Mouse (Mus musculus) hindlimb bud, embryonic 11.5 days (tissue): ENCODE measurements around the gene Tbcel.
A peak's percentile ranks its signal among the peaks of the same experiment; 100 is the strongest.

Experiments used
- DNase-seq: peaks from one replicate; pipeline ENCODE4 v3.0.0-alpha.2; 2012; ENCODE audit warnings: low read depth, low spot score; ENCODE audit errors: extremely low spot score

Gene Tbcel

GRCm38 (mm10) chr9:42486913-42487312 is 20.7 kb downstream of the Tbcel start:
- DNase-seq, result no peak

GRCm38 (mm10) chr9:42484667-42485066 is 22.9 kb downstream of the Tbcel start:
- no peak for DNase-seq

DNA sequence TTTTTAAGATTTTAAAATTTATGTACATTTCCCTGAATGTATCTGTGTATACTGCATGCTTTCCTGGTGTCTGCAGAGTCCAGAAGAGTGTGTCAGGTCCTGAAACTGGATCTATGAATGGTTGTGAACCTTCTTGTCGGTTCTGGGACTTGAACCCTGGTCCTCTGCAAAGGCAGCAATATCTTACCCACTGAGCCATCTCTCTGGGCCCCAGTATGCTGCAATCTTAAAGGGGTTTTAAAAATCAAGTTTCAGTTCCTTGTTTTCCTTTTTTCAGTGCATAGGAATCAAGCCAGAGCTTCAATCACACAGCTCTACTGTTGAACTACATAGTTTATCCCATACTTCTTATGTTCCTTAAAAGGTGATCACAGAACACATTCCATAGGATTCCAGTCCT is 24.7 kb downstream of the Tbcel start:
- no peak for DNase-seq

DNA sequence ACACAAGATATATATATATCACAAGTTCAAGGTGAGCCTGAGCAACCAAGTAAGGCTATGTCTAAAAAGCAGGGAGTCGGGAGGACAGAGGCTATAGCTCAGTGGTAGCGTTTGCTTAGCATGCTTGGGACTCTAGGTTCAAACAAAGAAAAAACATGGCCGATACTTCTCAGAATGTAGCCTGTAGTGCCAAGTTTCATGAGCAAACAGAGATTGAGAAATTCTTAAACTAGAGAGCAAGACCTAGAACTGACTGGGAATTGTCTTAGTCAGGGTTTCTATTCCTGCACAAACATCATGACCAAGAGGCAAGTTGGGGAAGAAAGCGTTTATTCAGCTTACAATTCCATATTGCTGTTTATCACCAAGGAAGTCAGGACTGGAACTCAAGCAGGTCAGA is 31.4 kb downstream of the Tbcel start:
- no peak for DNase-seq

DNA sequence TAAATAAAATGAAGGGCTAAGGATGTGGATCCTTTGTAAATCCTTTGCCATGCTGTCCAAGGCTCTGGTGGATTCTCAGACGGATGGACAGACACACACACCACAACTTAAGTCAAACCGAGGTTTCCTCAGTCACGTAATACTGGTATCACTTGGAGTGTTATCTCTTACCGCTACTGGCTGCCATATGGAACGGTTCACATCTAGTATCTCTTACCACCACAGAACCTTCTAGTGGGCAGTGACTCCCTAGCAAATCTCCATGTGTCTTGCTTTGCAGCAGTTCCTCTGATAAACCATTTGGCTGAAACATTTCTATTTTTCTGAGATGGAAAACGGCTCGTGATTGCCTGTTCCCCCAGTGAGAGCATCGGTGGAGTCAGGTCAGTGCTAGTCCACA is 33.4 kb downstream of the Tbcel start:
- no peak for DNase-seq

- DNase-seq, result peak; percentile 92
Observed at GRCm38 (mm10) chr9:42471921-42472747, 35.5 kb downstream of the Tbcel start.

GRCm38 (mm10) chr9:42471214-42471613 is 36.4 kb downstream of the Tbcel start:
- DNase-seq, result no peak

DNA sequence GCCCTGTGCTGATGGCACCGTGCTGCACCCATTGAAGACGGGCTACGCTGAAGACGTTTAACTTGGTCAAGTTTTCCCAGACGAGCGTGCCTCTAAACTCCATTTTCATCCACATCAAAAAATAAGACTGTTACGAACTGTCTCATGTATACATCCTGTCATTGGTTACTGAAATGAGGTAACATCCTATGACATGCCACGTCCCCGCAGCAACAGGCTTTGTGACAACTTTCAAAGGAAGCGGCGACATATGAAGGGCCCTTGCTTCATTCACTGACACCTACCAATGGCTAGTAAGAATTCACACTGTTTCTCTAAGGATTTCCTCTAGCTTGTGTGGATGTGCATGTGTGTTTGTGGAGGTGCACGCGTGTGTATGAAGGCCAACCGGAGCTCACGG is 38.3 kb downstream of the Tbcel start:
- DNase-seq, result no peak

DNA sequence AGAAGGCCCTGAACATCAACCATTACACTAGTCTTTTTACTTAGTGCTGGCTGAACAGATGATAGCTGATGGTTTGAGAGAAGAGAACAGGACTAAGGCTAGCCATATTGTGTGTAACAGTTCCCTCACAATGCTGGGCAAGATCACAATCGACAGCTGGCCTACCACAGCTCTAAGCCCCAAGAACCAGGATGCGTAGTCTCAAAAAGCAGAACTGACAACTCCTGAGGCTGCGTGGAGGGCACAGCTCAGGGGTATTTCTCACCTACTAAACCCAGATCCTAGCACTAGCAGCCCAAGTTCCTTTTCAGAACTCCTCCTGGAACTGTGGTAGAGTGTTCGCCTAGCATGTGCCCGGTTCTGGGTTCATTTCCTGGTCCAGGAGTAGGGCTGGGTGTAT is 39.2 kb downstream of the Tbcel start:
- DNase-seq, result no peak

GRCm38 (mm10) chr9:42467116-42467815 is 40.3 kb downstream of the Tbcel start:
- DNase-seq, result no peak

GRCm38 (mm10) chr9:42465661-42466091 is 41.9 kb downstream of the Tbcel start:
- no peak for DNase-seq

DNA sequence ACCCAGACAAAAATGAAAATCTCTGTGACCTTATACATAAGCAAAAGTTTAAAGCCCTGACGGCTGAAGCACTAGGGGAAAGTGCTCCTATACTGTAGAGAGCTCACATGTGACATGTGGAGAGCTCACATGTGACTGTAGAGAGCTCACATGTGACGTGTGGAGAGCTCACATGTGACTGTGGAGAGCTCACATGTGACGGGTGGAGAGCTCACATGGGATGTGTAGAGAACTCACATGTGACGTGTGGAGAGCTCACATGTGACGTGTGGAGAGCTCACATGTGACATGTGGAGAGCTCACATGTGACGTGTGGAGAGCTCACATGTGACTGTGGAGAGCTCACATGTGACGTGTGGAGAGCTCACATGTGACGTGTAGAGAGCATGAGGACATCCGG is 43.4 kb downstream of the Tbcel start:
- no peak for DNase-seq

DNA sequence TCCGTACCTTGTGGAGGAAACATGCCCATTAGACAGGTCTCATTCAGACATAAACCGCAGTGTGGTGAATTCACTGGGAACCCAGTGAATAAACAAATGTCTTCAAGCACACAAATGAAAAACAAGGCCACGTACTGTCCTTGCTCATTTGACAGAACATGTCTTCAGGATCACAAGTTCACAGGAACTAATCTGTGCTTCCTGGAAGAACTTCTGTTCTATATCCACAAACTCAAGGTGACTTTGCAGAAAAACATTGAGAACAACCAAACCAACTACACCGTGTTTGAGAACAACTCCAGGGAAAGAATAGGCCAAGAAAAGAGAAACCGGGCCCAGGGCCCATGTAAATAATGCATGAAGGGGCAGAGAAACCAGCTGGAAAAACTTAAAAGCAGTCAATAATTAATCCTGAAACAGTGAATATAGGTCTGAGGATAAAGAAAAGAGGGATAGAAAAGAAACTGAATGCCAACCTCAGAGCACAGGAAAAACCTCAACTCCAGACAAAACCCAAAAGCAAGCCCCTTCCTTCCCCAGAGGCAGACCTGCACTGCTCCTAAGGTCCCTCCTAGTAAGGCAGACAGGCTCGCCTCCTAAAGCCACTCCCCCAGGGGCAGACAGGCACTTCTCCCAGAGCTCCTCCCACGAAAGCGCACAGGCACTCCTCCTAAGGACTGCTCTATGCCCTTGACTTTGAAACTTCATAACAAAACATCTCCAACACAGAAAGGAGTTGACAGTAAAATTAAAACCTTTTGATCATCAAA is 44.2 kb downstream of the Tbcel start:
- DNase-seq, result no peak

GRCm38 (mm10) chr9:42462585-42463219 is 44.9 kb downstream of the Tbcel start:
- no peak for DNase-seq

DNA sequence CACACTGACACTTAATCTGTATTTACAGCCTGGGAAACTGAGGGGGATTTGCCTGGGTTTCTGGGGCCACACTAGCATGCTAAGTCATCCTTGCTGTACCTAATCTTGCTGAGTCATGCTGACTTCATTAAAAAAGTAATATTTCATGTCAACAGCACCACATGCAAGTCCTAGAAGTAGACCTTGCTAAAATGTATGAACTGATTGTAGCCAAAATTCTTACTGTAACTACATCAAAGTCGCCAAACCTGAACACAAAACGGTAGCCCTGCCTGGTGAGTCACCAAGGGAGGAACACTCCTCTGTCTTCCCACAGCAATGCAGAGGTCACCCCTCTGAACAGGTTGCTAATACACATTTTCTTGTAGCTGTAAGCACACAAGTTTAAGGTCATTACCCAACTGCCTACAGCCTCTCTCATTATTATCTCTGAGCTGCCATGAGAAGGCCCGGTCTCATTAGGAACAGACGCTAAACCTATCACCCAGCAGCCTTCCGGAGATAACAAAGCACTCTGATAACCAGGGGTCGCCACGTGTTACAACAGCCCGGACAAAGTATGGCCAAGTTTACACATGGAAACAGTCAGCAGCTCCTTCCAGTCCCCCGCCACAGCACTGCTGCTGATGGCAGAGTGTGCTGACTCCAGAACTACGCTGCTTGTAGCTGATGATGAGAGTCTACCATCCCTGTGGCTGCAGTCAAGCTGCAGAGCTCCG is 46.1 kb downstream of the Tbcel start:
- DNase-seq, result no peak

GRCm38 (mm10) chr9:42460353-42460752 is 47.3 kb downstream of the Tbcel start:
- DNase-seq, result no peak

DNA sequence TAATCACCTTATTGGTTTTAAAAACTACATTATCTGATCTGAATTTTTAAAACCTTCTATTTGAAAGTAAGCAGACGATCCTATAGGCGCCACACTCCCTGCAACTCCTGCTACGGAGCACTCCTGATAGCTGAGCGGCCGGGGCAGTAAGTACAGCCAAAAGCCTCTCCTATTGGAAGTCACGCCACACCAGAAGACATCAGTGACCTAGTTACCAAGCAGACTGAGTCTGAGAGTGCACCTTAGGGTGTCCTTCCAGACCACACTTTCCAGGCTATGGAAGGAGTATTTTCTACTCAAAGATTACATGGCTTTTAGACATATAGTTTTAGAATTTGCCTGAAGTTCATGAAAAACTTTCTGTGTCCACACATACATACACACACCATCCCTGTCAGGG is 47.9 kb downstream of the Tbcel start:
- DNase-seq, result no peak

DNA sequence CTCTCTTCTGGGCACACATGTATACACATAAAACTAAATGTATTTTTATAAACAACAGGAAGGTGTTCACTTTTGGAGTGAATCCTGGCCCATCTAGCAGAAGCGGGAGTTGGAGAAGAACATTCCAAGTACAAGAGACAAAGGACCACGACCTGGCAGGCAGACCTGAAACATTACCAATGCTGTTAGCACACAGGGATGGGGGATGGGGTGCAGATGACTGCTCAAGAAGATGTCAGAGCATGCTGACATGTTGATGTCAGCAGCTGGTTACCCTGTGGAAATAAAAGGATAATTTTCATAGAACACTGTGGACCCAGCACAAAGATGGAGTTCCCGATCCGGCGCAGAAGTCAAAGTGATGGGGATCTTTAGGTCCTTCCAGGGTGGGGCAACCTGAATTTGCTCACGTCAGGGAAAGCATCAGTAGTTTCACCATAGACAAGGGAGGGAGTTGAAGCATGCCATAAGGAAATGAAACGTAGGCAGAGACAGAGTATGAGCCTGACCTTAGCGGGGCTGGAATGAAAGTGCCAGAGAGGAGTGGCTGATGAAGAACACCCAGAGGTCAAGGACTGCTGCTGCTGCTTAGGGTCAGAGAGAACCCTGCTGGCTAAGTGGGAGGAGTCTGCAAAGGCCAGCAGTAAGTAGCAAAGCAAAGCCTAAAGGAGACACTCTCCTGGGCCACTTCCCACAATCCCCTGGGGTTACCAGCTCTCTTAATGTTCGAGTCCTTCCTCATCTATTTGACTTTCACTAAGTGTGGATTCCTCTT is 48.7 kb downstream of the Tbcel start:
- no peak for DNase-seq

DNA sequence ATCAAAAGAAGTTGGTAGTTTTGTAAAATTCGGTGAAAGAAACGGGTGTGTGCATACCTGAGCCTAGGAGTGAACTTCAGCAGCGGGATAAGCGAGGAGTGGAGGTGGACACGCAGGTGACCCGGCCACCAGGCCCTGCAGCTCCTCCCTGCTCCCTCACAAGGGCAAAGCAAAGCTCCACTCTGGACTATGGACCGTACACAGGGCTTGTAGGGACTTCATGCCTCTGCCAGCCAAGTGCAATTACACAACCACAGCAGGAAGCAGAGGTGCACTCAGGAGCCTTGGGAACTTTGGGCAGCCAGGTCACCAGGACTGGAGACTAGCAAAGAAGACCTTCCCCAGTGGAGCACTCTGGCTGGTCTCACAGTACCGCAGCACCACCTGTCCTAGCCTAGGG is 50.1 kb downstream of the Tbcel start:
- no peak for DNase-seq

GRCm38 (mm10) chr9:42454364-42454763 is 53.2 kb downstream of the Tbcel start:
- no peak for DNase-seq
